Mouse (Mus musculus) heart, embryonic 16.5 days (tissue): ENCODE results near the gene Uchl1. TPM values are rescaled to one million over a fixed set of nuclear protein-coding genes. Genes with fewer than 3 reads are reported as not detected.
A peak's percentile ranks its signal among the peaks of the same experiment; 100 is the strongest.

Experiments
- ATAC-seq: fragments of 200-750 bp; cut with Nextera tagmentation; replicated peaks from 2 replicates; pipeline ENCODE4 v1.8.0; 2017; ENCODE audit warnings: moderate number of reproducible peaks; ENCODE audit not compliant: insufficient read depth, low FRiP score; ENCODE audit errors: extremely low read depth
- H3K27ac ChIP-seq: fragments of 300-500 bp; sonication (generic); 2 replicates; pipeline ENCODE4 v1.5.1; 2014; ENCODE audit warnings: mild to moderate bottlenecking, low read length, control low read depth, moderate library complexity
- H3K27me3 ChIP-seq: fragments of 300-500 bp; sonication (generic); 2 replicates; pipeline ENCODE4 v1.6.1; 2014; ENCODE audit warnings: low read length, mixed read lengths; ENCODE audit not compliant: control insufficient read depth, insufficient read depth
- H3K36me3 ChIP-seq: fragments of 300-500 bp; sonication (generic); 2 replicates; pipeline ENCODE4 v1.6.1; 2014; ENCODE audit not compliant: control insufficient read depth, insufficient read depth
- H3K4me1 ChIP-seq: fragments of 300-500 bp; sonication (generic); 2 replicates; pipeline ENCODE4 v1.6.1; 2014; ENCODE audit warnings: low read length, mixed read lengths; ENCODE audit not compliant: control insufficient read depth, insufficient read depth
- H3K4me2 ChIP-seq: fragments of 300-500 bp; sonication (generic); 2 replicates; pipeline ENCODE4 v1.6.1; 2014; ENCODE audit warnings: low read depth, mild to moderate bottlenecking, control low read depth, low read length
- H3K4me3 ChIP-seq: fragments of 300-500 bp; sonication (generic); 2 replicates; pipeline ENCODE4 v1.5.1; 2014; ENCODE audit warnings: mild to moderate bottlenecking, control low read depth, low read length
- H3K9ac ChIP-seq: fragments of 300-500 bp; sonication (generic); 2 replicates; pipeline ENCODE4 v1.6.1; 2014; ENCODE audit warnings: low read length, control low read depth
- H3K9me3 ChIP-seq: fragments of 300-500 bp; sonication (generic); replicated peaks from 2 replicates; pipeline ENCODE4 v1.6.1; 2016; ENCODE audit warnings: low read length; ENCODE audit not compliant: control insufficient read depth
- WGBS: fragments of 180-500 bp; shearing (Covaris S2); extraction: QIAGEN DNeasy Blood & Tissue Kit; methylation state at CpG from one replicate; pipeline ENCODE4 v1.1.7; 2014; 5-methylcytosine and 5-hydroxymethylcytosine counted together
- polyA plus RNA-seq: library from polyadenylated mRNA; unstranded; fragments of >200 nt; fragmentation: Nextera tagmentation; extraction: Ambion mirVana; gene quantifications from 2 replicates; pipeline ENCODE4 v1.2.1, GENCODE M21; 2015

Uchl1 gene
- polyA plus RNA-seq, result 76.8 and 84.3 TPM in 2 replicates

DNA sequence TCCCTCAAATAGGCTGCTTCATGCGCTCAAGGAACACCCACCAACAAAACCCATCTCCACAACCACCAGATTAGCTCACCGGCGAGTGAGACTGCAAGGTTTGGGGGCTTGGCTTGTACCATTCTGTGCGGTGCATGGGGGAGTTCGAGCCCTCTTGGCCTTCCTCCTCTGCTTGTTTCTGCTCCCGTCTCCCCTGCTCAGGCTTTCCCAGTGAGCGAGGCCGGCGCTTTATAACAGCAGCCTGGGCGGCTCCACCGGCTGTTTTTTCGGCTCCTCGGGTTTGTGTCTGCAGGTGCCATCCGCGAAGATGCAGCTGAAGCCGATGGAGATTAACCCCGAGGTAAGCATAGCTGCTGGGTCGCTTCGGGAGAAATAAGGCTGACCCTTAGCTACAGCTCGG, at the start of gene Uchl1:
Uchl1 (plus strand) TSS at position 109 of the 400 bp plus-strand sequence.
- H3K36me3 ChIP-seq, result no peaks in the 10 kb centered on the region
- WGBS, result under 1% methylated on average over 20 of the region's 20 CpGs
- peaks cover 19% of the 10 kb centered on the region for H3K4me1 ChIP-seq
- H3K4me2 ChIP-seq, result peak within 1 kb of the TSS; percentile 91
- H3K27me3 ChIP-seq, result peaks cover 17% of the 10 kb centered on the region
- peak within 1 kb of the TSS; percentile 60 for H3K9ac ChIP-seq
- H3K27ac ChIP-seq, result no peak within 1 kb of the TSS
- ATAC-seq, result peak; percentile 86
- H3K9me3 ChIP-seq, result no peaks in the 10 kb centered on the region
- peak within 1 kb of the TSS; percentile 59 for H3K4me3 ChIP-seq

GRCm38 (mm10) chr5:66627805-66628204, 48.1 kb upstream of the Uchl1 start:
- H3K4me2 ChIP-seq, result peak overlapping the region; percentile 36; the same call in 1 of the 2 replicates

DNA sequence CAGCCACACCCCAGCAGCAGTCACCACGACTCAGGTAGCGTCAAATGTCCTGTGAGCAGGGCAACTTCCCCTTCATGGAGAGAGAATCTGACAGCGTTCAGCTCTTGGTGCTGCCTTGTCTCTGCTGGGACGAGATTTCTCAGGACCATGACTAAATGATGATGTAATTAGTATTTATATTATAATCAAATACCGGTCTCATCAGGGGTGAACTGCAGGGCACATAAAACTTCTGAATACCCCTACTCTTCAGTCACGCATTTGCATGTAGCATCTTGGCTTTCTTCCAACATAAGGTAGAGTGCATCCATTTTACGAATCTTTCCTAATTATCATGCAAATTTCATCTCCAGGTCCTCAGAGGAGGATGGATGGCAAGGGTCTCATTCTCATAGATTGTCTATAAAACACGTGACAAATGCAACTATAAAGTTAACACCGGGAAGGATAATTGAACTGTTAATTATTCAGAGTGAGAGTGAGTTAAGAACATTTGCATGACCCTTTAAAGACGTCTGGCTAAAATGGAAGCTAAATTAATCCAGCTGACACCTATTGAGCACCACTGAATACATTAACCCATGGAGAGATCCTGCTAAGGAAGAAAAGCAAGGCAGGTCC, 40.3 kb upstream of the Uchl1 start:
- H3K4me3 ChIP-seq, result no peak overlapping the region
- no peak overlapping the region for H3K27ac ChIP-seq
- WGBS, result 57% methylated on average over 10 of the region's 10 CpGs
- H3K4me1 ChIP-seq, result no peaks in the 10 kb centered on the region
- H3K27me3 ChIP-seq, result no peaks in the 10 kb centered on the region
- ATAC-seq, result no peak
- H3K36me3 ChIP-seq, result no peaks in the 10 kb centered on the region
- H3K9ac ChIP-seq, result no peak overlapping the region
- no peaks in the 10 kb centered on the region for H3K9me3 ChIP-seq
- H3K4me2 ChIP-seq, result no peak overlapping the region

More at GRCm38 (mm10) chr5:66627805-66628204, 48.1 kb upstream of the Uchl1 start:
- no peak overlapping the region for H3K9ac ChIP-seq
- H3K4me3 ChIP-seq, result no peak overlapping the region
- H3K36me3 ChIP-seq, result no peaks in the 10 kb centered on the region
- no peaks in the 10 kb centered on the region for H3K9me3 ChIP-seq
- no peak overlapping the region for H3K27ac ChIP-seq
- no peaks in the 10 kb centered on the region for H3K4me1 ChIP-seq
- H3K27me3 ChIP-seq, result no peaks in the 10 kb centered on the region
- ATAC-seq, result no peak
- WGBS, result 22% methylated on average over 7 of the region's 7 CpGs

DNA sequence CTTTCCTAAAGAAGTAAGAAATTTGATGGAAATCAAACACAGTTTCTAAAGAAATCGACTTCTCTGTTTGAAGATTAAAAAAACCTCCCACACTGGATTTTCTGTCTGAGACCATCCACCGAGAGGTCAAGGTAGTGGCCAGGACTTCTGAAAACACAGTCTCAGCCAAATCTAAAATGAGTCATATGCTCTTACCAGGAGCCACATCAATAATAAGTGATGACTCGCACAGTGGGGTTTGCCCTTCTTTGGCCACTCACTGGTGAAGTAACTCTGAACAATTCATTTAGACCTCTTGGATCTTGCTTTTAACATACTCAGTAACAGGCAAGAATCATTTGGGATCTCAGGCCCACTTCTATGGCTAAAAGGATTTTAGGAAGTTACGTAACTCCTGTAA, 33.7 kb upstream of the Uchl1 start:
- WGBS, result 88% methylated on average over 4 of the region's 4 CpGs
- Histone ChIP-seq H3K36me3 (no peaks in the 10 kb centered on the region), H3K9ac (no peak overlapping the region), H3K4me3 (no peak overlapping the region), H3K4me1 (peaks cover 9% of the 10 kb centered on the region), H3K27ac (no peak overlapping the region), H3K4me2 (no peak overlapping the region), H3K27me3 (no peaks in the 10 kb centered on the region), H3K9me3 (peaks cover 2% of the 10 kb centered on the region; the same call in 1 of the 2 replicates)
- no peak for ATAC-seq

DNA sequence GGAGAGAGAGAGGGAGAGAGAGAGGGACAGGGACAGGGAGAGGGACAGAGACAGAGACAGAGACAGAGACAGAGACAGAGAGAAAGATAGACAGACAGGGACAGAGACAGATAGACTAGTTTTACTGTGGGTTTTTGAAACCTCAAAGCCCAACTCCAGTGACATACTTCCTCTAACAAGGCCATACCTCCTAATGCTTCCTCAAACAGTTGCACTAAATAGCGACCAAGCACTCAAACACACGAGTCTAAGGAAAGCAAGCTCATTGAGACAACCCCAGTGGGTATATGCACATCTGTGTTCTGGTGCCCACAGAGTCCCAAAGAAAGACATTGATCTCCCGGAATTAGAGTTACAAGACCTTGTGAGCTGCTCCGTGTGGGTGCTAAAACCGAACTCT, 32.6 kb upstream of the Uchl1 start:
- Histone ChIP-seq H3K4me2 (no peak overlapping the region), H3K4me1 (peaks cover 15% of the 10 kb centered on the region), H3K9ac (no peak overlapping the region), H3K4me3 (no peak overlapping the region), H3K9me3 (peaks cover 2% of the 10 kb centered on the region; the same call in 1 of the 2 replicates), H3K27me3 (no peaks in the 10 kb centered on the region), H3K36me3 (no peaks in the 10 kb centered on the region), H3K27ac (no peak overlapping the region)
- 70% methylated on average over 5 of the region's 5 CpGs for WGBS
- no peak for ATAC-seq

GRCm38 (mm10) chr5:66647504-66647903, 28.4 kb upstream of the Uchl1 start:
- Histone ChIP-seq H3K27ac (peak overlapping the region; percentile 93), H3K4me1 (peaks cover 15% of the 10 kb centered on the region), H3K9ac (peak overlapping the region; percentile 20; the same call in 1 of the 2 replicates), H3K4me3 (no peak overlapping the region), H3K36me3 (no peaks in the 10 kb centered on the region), H3K27me3 (no peaks in the 10 kb centered on the region), H3K9me3 (no peaks in the 10 kb centered on the region), H3K4me2 (peak overlapping the region; percentile 45)
- WGBS, result 15% methylated on average over 7 of the region's 7 CpGs
- peak; percentile 81; the same call in 1 of the 2 replicates for ATAC-seq

- ATAC-seq, result peak; percentile 93
- Histone ChIP-seq H3K4me1 (peaks cover 6% of the 10 kb centered on the region; the same call in 1 of the 2 replicates), H3K27ac (peak overlapping the region; percentile 55; the same call in 1 of the 2 replicates), H3K27me3 (no peaks in the 10 kb centered on the region), H3K4me3 (no peak overlapping the region), H3K36me3 (no peaks in the 10 kb centered on the region), H3K9ac (no peak overlapping the region), H3K4me2 (peak overlapping the region; percentile 21; the same call in 1 of the 2 replicates), H3K9me3 (no peaks in the 10 kb centered on the region)
- WGBS, result 11% methylated on average over 5 of the region's 5 CpGs
Measured at GRCm38 (mm10) chr5:66654220-66654619, 21.7 kb upstream of the Uchl1 start.

- 1% methylated on average over 18 of the region's 18 CpGs for WGBS
- Histone ChIP-seq H3K9me3 (no peaks in the 10 kb centered on the region), H3K36me3 (no peaks in the 10 kb centered on the region), H3K4me1 (peaks cover 19% of the 10 kb centered on the region), H3K27ac (no peak overlapping the region), H3K4me2 (peak overlapping the region; percentile 91), H3K9ac (no peak overlapping the region; the same call in 1 of the 2 replicates), H3K4me3 (peak overlapping the region; percentile 59), H3K27me3 (peaks cover 17% of the 10 kb centered on the region)
- ATAC-seq, result no peak
Measured at GRCm38 (mm10) chr5:66675189-66675890, 551 bp upstream of the Uchl1 start.
